ENCODE assay signal across 8 mouse cellular contexts in the genomic region with DNA sequence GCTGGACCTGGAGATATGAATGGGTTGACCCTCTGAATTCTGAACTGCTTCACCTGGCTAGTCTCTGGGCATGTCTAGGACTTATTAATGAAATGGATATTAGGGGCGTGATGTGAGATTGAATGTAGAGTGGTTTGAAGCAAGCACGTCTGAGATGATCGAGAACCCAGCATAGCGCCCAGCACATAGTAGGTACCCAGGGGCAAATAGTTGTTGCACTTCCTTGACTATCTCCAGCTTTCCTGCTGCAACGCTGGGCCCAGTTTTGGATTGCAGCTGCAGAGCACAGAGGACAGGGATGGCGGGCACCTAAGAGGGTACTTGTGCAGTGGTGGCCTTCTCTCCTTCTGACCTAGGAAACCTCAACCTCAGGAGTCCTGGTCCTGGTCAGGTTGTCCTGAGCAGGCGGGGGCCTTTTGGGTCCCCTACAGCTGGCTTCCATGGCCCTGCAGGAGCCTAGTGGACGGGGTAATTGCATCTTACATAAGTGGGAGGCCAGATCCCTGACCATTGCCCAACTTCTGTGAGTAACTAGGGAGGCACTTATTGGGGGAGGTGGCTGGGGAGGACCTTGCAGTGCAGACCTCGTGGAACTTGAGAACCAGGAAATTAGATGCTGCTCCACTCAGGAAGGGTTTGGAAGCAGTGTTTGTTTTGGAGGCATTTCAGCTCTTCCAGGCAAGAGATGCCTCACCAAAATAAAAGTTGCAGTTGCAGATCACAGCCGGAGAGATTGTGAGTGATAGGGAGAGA. TPM values are rescaled to one million over a fixed set of nuclear protein-coding genes. Genes with fewer than 3 reads are reported as not detected.
DNase-seq lines count a peak whose midpoint lies in the region; ATAC-seq and TF ChIP-seq lines count a peak whose summit lies in the region.

No protein-coding gene starts in this region.

- intact Hi-C loops in gastrocnemius, postnatal 36 days (cut with DNase I), result loop anchor here (5.0 kb wide), 1 partner anchor 201 kb away; no protein-coding TSS in a partner anchor

- 40% methylated on average over 10 of the region's 10 CpGs for WGBS in kidney, adult 2 months
- 57% methylated on average over 10 of the region's 10 CpGs for WGBS in lung, postnatal 0 days

- TF ChIP-seq POLR2A in kidney, adult 2 months (IDR thresholded peaks at IDR 0.05; ENCODE audit: low read depth, low read length), result no peak

- DNase-seq in 3134 (ENCODE audit: extremely low read depth, insufficient read length, low spot score), result peak; percentile 84
- DNase-seq in NIH3T3 (ENCODE audit: low read depth), result peak; percentile 93
- DNase-seq in gastrocnemius, postnatal 36 days, result peak; percentile 50 to 66
- peak; percentile 79 for DNase-seq in kidney, adult 2 months
- peak; percentile 96 for DNase-seq in lung, postnatal 0 days (ENCODE audit: low spot score)
- DNase-seq in thymus, postnatal 25 days, result no peak
- no peak for DNase-seq in cerebellum, postnatal 36 days

- H3K9ac ChIP-seq in lung, postnatal 0 days (replicated peaks; ENCODE audit: low read depth), result peak overlapping the region; percentile 8; the same call in 1 of the 2 replicates

- TF ChIP-seq EP300 in lung, postnatal 0 days (IDR thresholded peaks at IDR 0.05), result peak; percentile 79

- peaks cover 50% of the 10 kb centered on the region for H3K4me1 ChIP-seq in kidney, adult 2 months (ENCODE audit: control insufficient read depth, insufficient read depth, low read length)
- peaks cover 42% of the 10 kb centered on the region for H3K4me1 ChIP-seq in lung, postnatal 0 days (ENCODE audit: insufficient read depth, low read depth, low read length)

- peak; percentile 30 for ATAC-seq in lung, postnatal 0 days
- ATAC-seq in megakaryocyte-erythroid progenitor cell, adult 5-6 weeks (replicated peaks; ENCODE audit: low FRiP score, low TSS enrichment, poor library complexity, severe bottlenecking), result no peak

- peak overlapping the region; percentile 67 for H3K4me3 ChIP-seq in kidney, adult 2 months (ENCODE audit: insufficient read depth, low read depth, low read length)
- H3K4me3 ChIP-seq in lung, postnatal 0 days (ENCODE audit: low read depth, low read length), result peak overlapping the region; percentile 81

- H3K9me3 ChIP-seq in lung, postnatal 0 days (ENCODE audit: low read length), result no peaks in the 10 kb centered on the region

- no peaks in the 10 kb centered on the region for H3K36me3 ChIP-seq in kidney, adult 2 months (ENCODE audit: control insufficient read depth, insufficient read depth, low read length)
- no peaks in the 10 kb centered on the region for H3K36me3 ChIP-seq in lung, postnatal 0 days (ENCODE audit: insufficient read depth, low read length)

- H3K4me2 ChIP-seq in lung, postnatal 0 days (replicated peaks; ENCODE audit: low read depth, low read length), result peak overlapping the region; percentile 78

- no peak for TF ChIP-seq CTCF in kidney, adult 2 months (conservative IDR thresholded peaks at IDR 0.05; ENCODE audit: insufficient read depth, insufficient read length, low read depth, low read length)
- TF ChIP-seq CTCF in lung, postnatal 0 days (IDR thresholded peaks at IDR 0.05), result no peak

- H3K27me3 ChIP-seq in kidney, adult 2 months (replicated peaks; ENCODE audit: control insufficient read depth, insufficient read depth, low read length), result no peaks in the 10 kb centered on the region
- H3K27me3 ChIP-seq in lung, postnatal 0 days (replicated peaks; ENCODE audit: insufficient read depth, low read length), result no peaks in the 10 kb centered on the region

- peak overlapping the region; percentile 48; the same call in 1 of the 2 replicates for H3K27ac ChIP-seq in kidney, adult 2 months (ENCODE audit: insufficient read depth, low read depth, low read length)
- peak overlapping the region; percentile 96 for H3K27ac ChIP-seq in lung, postnatal 0 days (ENCODE audit: low read length)

RNA-seq across cellular contexts. Expression of a gene that starts 1.5 kb away (rescaled TPM):
- 100 to 1,000 TPM; 172 to 192 TPM for total RNA-seq in gastrocnemius, postnatal 36 days (2021)
- polyA plus RNA-seq in kidney, adult 2 months (2012; rRNA removed), result 33.0 and 44.8 TPM in 2 replicates
- polyA plus RNA-seq in lung, postnatal 0 days (2015; fragmentation: Nextera tagmentation; extraction: Ambion mirVana), result 97.1 and 106 TPM in 2 replicates
- total RNA-seq in megakaryocyte-erythroid progenitor cell, adult 5-6 weeks (2014; fragmentation: Nextera tagmentation), result 46.0 and 52.1 TPM in 2 replicates
- 13.5 and 19.1 TPM in 2 replicates for total RNA-seq in megakaryocyte-erythroid progenitor cell, adult 5-6 weeks (2017)

RNA-seq across cellular contexts. Expression of a gene that starts 18.8 kb away (rescaled TPM):
- 1 to 10 TPM; 6.8 to 9.6 TPM for total RNA-seq in gastrocnemius, postnatal 36 days (2021)
- 39.3 and 46.2 TPM in 2 replicates for polyA plus RNA-seq in kidney, adult 2 months (2012; rRNA removed)
- polyA plus RNA-seq in lung, postnatal 0 days (2015; fragmentation: Nextera tagmentation; extraction: Ambion mirVana), result 17.0 and 19.1 TPM in 2 replicates
- 5.8 and 9.2 TPM in 2 replicates for total RNA-seq in megakaryocyte-erythroid progenitor cell, adult 5-6 weeks (2014; fragmentation: Nextera tagmentation)
- total RNA-seq in megakaryocyte-erythroid progenitor cell, adult 5-6 weeks (2017), result 1.4 and 2.2 TPM in 2 replicates

RNA-seq across cellular contexts. Expression of a gene that starts 54.3 kb away (rescaled TPM):
- total RNA-seq in gastrocnemius, postnatal 36 days (2021), result 10 to 100 TPM; 37.7 to 41.3 TPM
- 78.2 and 81.1 TPM in 2 replicates for polyA plus RNA-seq in kidney, adult 2 months (2012; rRNA removed)
- polyA plus RNA-seq in lung, postnatal 0 days (2015; fragmentation: Nextera tagmentation; extraction: Ambion mirVana), result 45.3 and 48.4 TPM in 2 replicates
- 33.3 and 41.4 TPM in 2 replicates for total RNA-seq in megakaryocyte-erythroid progenitor cell, adult 5-6 weeks (2014; fragmentation: Nextera tagmentation)
- 78.6 and 101 TPM in 2 replicates for total RNA-seq in megakaryocyte-erythroid progenitor cell, adult 5-6 weeks (2017)

Comparison
In these comparisons a context has a peak if more than half of its experiments do, and no peak if none do; other contexts are left out.
1. DNase-seq: peak in 3134 (single experiment), NIH3T3 (single experiment), gastrocnemius, postnatal 36 days (2 of 2), kidney, adult 2 months (single experiment) and lung, postnatal 0 days (single experiment); none in thymus, postnatal 25 days (single experiment) and cerebellum, postnatal 36 days (0 of 2).